Mouse (Mus musculus) ES-E14 (cell line): Measurements from ENCODE around the gene Gm4871. TPM values are rescaled to one million over a fixed set of nuclear protein-coding genes. Genes with fewer than 3 reads are reported as not detected.
A peak's percentile ranks its signal among the peaks of the same experiment; 100 is the strongest.

Experiments
- DNase-seq: peaks from one replicate; pipeline ENCODE4 v3.0.0-alpha.2; 2013; ENCODE audit warnings: low read depth, low spot score
- H3K27ac ChIP-seq: 2 replicates; pipeline ENCODE4 v1.5.1; 2012; ENCODE audit warnings: low read depth, mild to moderate bottlenecking, low read length, moderate library complexity, mixed read lengths; ENCODE audit not compliant: poor library complexity, insufficient read depth, severe bottlenecking
- H3K36me3 ChIP-seq: 2 replicates; pipeline ENCODE4 v1.6.1; 2012; ENCODE audit warnings: mild to moderate bottlenecking, low read length, moderate library complexity, mixed read lengths; ENCODE audit not compliant: control insufficient read depth, poor library complexity, insufficient read depth, severe bottlenecking
- H3K4me1 ChIP-seq, 2 experiments: fragments of 150-350 bp in 1 of 2; sonication (generic) in 1 of 2; 2 replicates each; pipeline ENCODE4 v1.6.1; 2012; ENCODE audit warnings: low read length in 2 of 2, mild to moderate bottlenecking in 1 of 2, mixed read lengths in 1 of 2; ENCODE audit not compliant: control insufficient read depth in 2 of 2, insufficient read depth in 2 of 2, poor library complexity in 1 of 2
- H3K4me3 ChIP-seq, 2 experiments: fragments of 150-350 bp in 1 of 2; sonication (generic) in 1 of 2; 2 replicates each; pipeline ENCODE4 v1.5.1; 2012; ENCODE audit warnings: low read length in 2 of 2, low read depth in 1 of 2, mild to moderate bottlenecking in 1 of 2, mixed read lengths in 1 of 2; ENCODE audit not compliant: insufficient read depth in 1 of 2, poor library complexity in 1 of 2, severe bottlenecking in 1 of 2
- H3K9ac ChIP-seq: 2 replicates; pipeline ENCODE4 v1.6.1; 2012; ENCODE audit warnings: low read depth, mild to moderate bottlenecking, low read length, mixed read lengths; ENCODE audit not compliant: poor library complexity, insufficient read depth, severe bottlenecking
- H3K9me3 ChIP-seq: fragments of 150-350 bp; sonication (generic); 2 replicates; pipeline ENCODE4 v1.6.1; 2012; ENCODE audit warnings: low read depth, mild to moderate bottlenecking, low read length; ENCODE audit not compliant: control insufficient read depth, insufficient read depth
- CHD2 ChIP-seq: IDR thresholded peaks from 2 replicates; pipeline ENCODE4 v1.6.1; 2014; ENCODE audit warnings: mild to moderate bottlenecking, low read depth, low read length, inconsistent platforms
- HCFC1 ChIP-seq: IDR thresholded peaks from 2 replicates; pipeline ENCODE4 v1.6.1; 2012; ENCODE audit warnings: low read length, inconsistent platforms, borderline replicate concordance; ENCODE audit not compliant: insufficient read depth
- MAFK ChIP-seq: IDR thresholded peaks from 2 replicates; pipeline ENCODE4 v1.6.1; 2014; ENCODE audit warnings: mild to moderate bottlenecking, low read depth, low read length, inconsistent platforms; ENCODE audit not compliant: insufficient read depth
- ZC3H11A ChIP-seq: IDR thresholded peaks from 2 replicates; pipeline ENCODE4 v1.6.1; 2012; ENCODE audit warnings: low read depth, mild to moderate bottlenecking, inconsistent platforms, low read length, borderline replicate concordance
- ZNF384 ChIP-seq: IDR thresholded peaks from 2 replicates; pipeline ENCODE4 v1.6.1; 2012; ENCODE audit warnings: low read depth, low read length, inconsistent platforms
- in situ Hi-C, 2 experiments: fragments of 600-800 bp; cut with MboI; formaldehyde crosslinking; loops; one replicate each; pipeline ENCODE4 v1.15.1; 2025; ENCODE audit warnings: low sequenced_read_pairs in 2 of 2, inconsistent platforms in 1 of 2; ENCODE audit not compliant: unreplicated experiment in 2 of 2
- total RNA-seq: library from RNA; depleted of rRNA; stranded (reverse); fragments of 300-350 nt; gene quantifications from 2 replicates; pipeline ENCODE4 v1.2.3, GENCODE M21; 2012

The Gm4871 gene
- total RNA-seq, 1 experiment = not detected

DNA sequence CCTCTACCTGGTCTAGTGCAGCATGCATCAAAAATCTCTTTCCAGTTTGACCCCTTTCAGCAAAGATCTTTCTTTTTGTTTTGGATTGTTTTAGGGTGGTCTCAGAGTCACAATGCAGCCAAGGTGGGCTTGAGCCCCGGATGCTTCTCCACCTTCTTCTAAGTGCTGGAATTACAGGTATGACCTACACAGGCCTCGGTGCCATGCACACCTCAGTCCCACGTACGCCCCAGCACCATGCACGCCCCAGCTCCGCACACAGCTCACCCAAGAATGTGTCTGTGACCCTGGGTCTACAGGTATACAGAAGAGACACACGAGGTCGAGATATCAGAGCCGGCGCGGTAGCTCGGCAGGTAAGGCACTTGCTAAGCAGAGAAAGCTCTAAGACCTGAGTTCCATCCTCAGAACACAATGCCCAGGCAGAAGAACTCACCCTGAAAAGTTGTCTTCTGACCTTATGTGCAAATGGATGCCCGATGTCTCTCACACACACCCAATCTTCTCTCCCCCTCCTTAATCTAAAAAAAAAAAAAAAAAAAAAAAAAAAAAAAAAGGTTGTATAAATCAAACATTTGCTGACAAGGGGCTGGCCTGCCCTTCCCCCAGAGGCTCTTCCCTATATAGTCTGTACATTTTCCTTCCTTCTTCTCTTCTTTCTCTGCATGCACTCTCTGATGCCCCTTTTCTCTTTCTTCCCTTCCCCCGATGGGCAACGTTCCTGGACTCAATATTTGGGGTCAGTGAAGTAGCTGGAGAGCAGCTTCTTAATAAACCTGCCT, 23.5 kb downstream of the Gm4871 start:
- DNase-seq = no peak
- Histone ChIP-seq H3K27ac (no peak overlapping the region), H3K36me3 (no peaks in the 10 kb centered on the region), H3K4me3 (no peak overlapping the region), H3K4me1 (no peaks in the 10 kb centered on the region), H3K9me3 (no peaks in the 10 kb centered on the region), H3K9ac (no peak overlapping the region)
- in situ Hi-C loops = no loop called here
- TF ChIP-seq ZNF384 (no peak), CHD2 (no peak), MAFK (no peak), ZC3H11A (no peak), HCFC1 (no peak)

GRCm38 (mm10) chr5:145005596-145005995, 27.0 kb downstream of the Gm4871 start:
- in situ Hi-C loops = no loop called here
- DNase-seq = no peak
- TF ChIP-seq ZNF384 (no peak), ZC3H11A (no peak)
- H3K4me1 ChIP-seq = no peaks in the 10 kb centered on the region
- no peak overlapping the region for H3K9ac ChIP-seq
- H3K36me3 ChIP-seq = no peaks in the 10 kb centered on the region
- H3K9me3 ChIP-seq = no peaks in the 10 kb centered on the region
- no peak overlapping the region for H3K27ac ChIP-seq
- H3K4me3 ChIP-seq = no peak overlapping the region

GRCm38 (mm10) chr5:145004495-145004894, 28.1 kb downstream of the Gm4871 start:
- Histone ChIP-seq H3K4me3 (no peak overlapping the region), H3K36me3 (no peaks in the 10 kb centered on the region), H3K4me1 (no peaks in the 10 kb centered on the region), H3K9ac (no peak overlapping the region), H3K27ac (no peak overlapping the region), H3K9me3 (no peaks in the 10 kb centered on the region)
- no peak for TF ChIP-seq CHD2
- no peak for TF ChIP-seq HCFC1
- TF ChIP-seq MAFK = no peak
- no peak for TF ChIP-seq ZNF384
- no peak for DNase-seq
- in situ Hi-C loops = loop anchor here in 1 of 2 experiments (5.0 kb wide), 1 partner anchor 68 kb away; no protein-coding TSS in a partner anchor

GRCm38 (mm10) chr5:145003362-145003761, 29.2 kb downstream of the Gm4871 start:
- Histone ChIP-seq H3K36me3 (no peaks in the 10 kb centered on the region), H3K4me1 (no peaks in the 10 kb centered on the region), H3K9me3 (no peaks in the 10 kb centered on the region), H3K27ac (no peak overlapping the region), H3K9ac (no peak overlapping the region), H3K4me3 (no peak overlapping the region)
- TF ChIP-seq CHD2 (no peak), HCFC1 (no peak), ZC3H11A (no peak), ZNF384 (no peak), MAFK (no peak)
- in situ Hi-C loops = loop anchor here in 1 of 2 experiments (5.0 kb wide), 1 partner anchor 69 kb away; no protein-coding TSS in a partner anchor
- DNase-seq = no peak

DNA sequence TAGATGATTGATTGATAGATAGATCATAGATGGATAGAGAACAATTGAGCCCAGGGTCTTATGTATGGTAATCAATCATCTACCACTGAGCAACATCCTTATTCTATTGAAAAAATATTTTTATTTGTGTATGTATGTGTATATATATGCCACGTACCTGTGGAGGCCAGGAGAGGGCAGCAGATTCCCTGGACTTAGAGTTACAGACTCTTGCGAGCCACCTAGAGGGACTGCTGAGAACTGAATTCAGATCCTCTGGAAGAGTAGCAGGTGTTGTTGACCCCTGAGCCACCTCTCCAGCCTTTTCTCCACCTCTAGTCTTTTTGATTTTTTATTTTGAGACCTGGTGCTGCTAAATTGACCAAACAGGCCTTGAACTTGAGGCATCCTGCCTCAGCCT, 34.1 kb downstream of the Gm4871 start:
- Histone ChIP-seq H3K9me3 (no peaks in the 10 kb centered on the region), H3K4me3 (no peak overlapping the region), H3K9ac (no peak overlapping the region), H3K27ac (no peak overlapping the region), H3K36me3 (no peaks in the 10 kb centered on the region), H3K4me1 (no peaks in the 10 kb centered on the region)
- in situ Hi-C loops = loop anchor here in 1 of 2 experiments (25.0 kb wide), 1 partner anchor 136 kb away; no protein-coding TSS in a partner anchor
- peak; percentile 73 for DNase-seq
- TF ChIP-seq ZC3H11A = peak; percentile 87
- 0 out of 2 replicates have a peak, but pooled peaks have one; percentile 27 for TF ChIP-seq ZNF384
- TF ChIP-seq HCFC1 = no peak
